10 mouse cellular contexts compared by ENCODE assay signal in the genomic region with DNA sequence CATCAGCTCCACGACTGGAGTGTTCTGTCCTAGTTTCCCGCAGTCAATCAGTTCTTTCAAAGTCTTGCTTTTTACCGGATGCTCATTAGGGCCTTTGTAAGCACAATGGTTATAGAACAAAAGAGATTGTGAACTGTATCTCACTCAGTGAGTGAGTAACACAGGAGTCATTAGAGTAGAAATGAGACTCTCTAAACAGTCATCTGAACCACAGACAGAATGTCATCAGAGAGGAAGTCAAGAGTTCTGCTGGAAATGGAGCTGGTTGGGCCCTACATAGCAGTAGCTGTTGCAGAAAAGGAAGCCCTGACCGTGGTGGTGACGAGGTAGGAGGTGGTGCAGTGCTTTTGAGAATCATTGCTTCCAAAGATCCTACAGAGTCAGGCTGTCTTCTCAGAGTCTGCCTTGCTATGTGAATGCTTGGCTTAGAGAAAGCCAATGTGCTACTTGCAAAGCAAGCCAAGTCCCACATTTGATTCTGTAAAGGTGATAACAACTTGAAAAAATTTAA. TPM values are rescaled to one million over a fixed set of nuclear protein-coding genes. Genes with fewer than 3 reads are reported as not detected.
DNase-seq lines count a peak whose midpoint lies in the region; ATAC-seq and TF ChIP-seq lines count a peak whose summit lies in the region.
"Had no signal": no experiment of that assay in that cellular context is flagged by ENCODE, and none has a peak within 500 bp of the region (broad histone marks: within the 10 kb centered on the region; RNA-seq: fewer than 3 reads in every experiment).

No protein-coding gene starts in this region.

- H3K27ac ChIP-seq in hindbrain, postnatal 0 days, result no peak overlapping the region
- H3K27ac ChIP-seq: liver, embryonic 14.5 days had no signal

- H3K4me2 ChIP-seq in hindbrain, postnatal 0 days (ENCODE audit: low read depth, low read length), result no peak overlapping the region

- H3K27me3 ChIP-seq in hindbrain, postnatal 0 days (ENCODE audit: insufficient read depth, low read length), result no peaks in the 10 kb centered on the region

- no peak overlapping the region for H3K9ac ChIP-seq in hindbrain, postnatal 0 days (replicated peaks; ENCODE audit: low read length)
- H3K9ac ChIP-seq: liver, embryonic 14.5 days had no signal

- H3K4me3 ChIP-seq in hindbrain, postnatal 0 days (ENCODE audit: low read length), result no peak overlapping the region

- 25% methylated on average over 5 of the region's 5 CpGs for WGBS in hindbrain, postnatal 0 days

- no peaks in the 10 kb centered on the region for H3K9me3 ChIP-seq in hindbrain, postnatal 0 days (ENCODE audit: low read length)

- peak; percentile 81 for ATAC-seq in megakaryocyte, adult 5-6 weeks (ENCODE audit: poor library complexity, severe bottlenecking)
- no peak for ATAC-seq in hindbrain, postnatal 0 days

- DNase-seq in layer of hippocampus, adult 11-12 months (ENCODE audit: low spot score), result peak; percentile 53
- DNase-seq in layer of hippocampus, postnatal 25 days (ENCODE audit: extremely low spot score in 1 of 2, low spot score in 1 of 2), result no peak
- peak; percentile 37 for DNase-seq in A20 (ENCODE audit: low read depth, low spot score)
- DNase-seq in Muller cell, postnatal 12 days (ENCODE audit: inconsistent ontology term), result peak; percentile 93
- DNase-seq in hindbrain, postnatal 0 days (ENCODE audit: low spot score), result no peak
- no peak for DNase-seq in gastrocnemius, adult 8-10 months (ENCODE audit: low spot score in 2 of 2)
- DNase-seq in cerebellum, adult 18-20 months, result no peak
- DNase-seq: kidney, adult 11 months had no signal

- H3K36me3 ChIP-seq in hindbrain, postnatal 0 days (ENCODE audit: insufficient read depth, low read length), result no peaks in the 10 kb centered on the region

- H3K4me1 ChIP-seq in hindbrain, postnatal 0 days (ENCODE audit: insufficient read depth, low read length), result no peaks in the 10 kb centered on the region

- no peak for TF ChIP-seq CTCF in hindbrain, postnatal 0 days (IDR thresholded peaks at IDR 0.05; ENCODE audit: low read depth)

RNA-seq across cellular contexts. Expression of a gene that starts 40.5 kb away (rescaled TPM):
- 100 to 1,000 TPM; 112 to 123 TPM for total RNA-seq in layer of hippocampus, postnatal 25 days (2021)
- total RNA-seq in megakaryocyte, adult 5-6 weeks (2015), result 322 and 367 TPM in 2 replicates
- 252 and 280 TPM in 2 replicates for total RNA-seq in megakaryocyte, adult 5-6 weeks (2017)
- total RNA-seq in hindbrain, postnatal 0 days (2014; rRNA removed), result 141 and 144 TPM in 2 replicates
- 331 and 342 TPM in 2 replicates for polyA plus RNA-seq in hindbrain, postnatal 0 days (2015; fragmentation: Nextera tagmentation; extraction: Ambion mirVana)
- total RNA-seq in gastrocnemius, adult 8-10 months (2022), result 100 to 1,000 TPM in 1 of 4 experiments, 10 to 100 TPM in 3; 90.7 to 104 (median 96.9) TPM

Comparison
In these comparisons a context has a peak if more than half of its experiments do, and no peak if none do; other contexts are left out.
1. DNase-seq: peak in layer of hippocampus, adult 11-12 months (single experiment), A20 (single experiment) and Muller cell, postnatal 12 days (single experiment); none in layer of hippocampus, postnatal 25 days (0 of 2), hindbrain, postnatal 0 days (single experiment), gastrocnemius, adult 8-10 months (0 of 2) and cerebellum, adult 18-20 months (0 of 2).